In genomic region chr9:21726218-21726975, GRCm38 (mm10) we compare ENCODE assay signal across 7 mouse cellular contexts. TPM values are rescaled to one million over a fixed set of nuclear protein-coding genes. Genes with fewer than 3 reads are reported as not detected.
DNase-seq lines count a peak whose midpoint lies in the region; ATAC-seq lines count a peak whose summit lies in the region.

No protein-coding gene starts in this region.

- DNase-seq in lung, postnatal 36 days, result peak; percentile 42
- no peak for DNase-seq in lung, postnatal 25 days (ENCODE audit: low spot score)
- no peak for DNase-seq in frontal cortex, postnatal 36 days (ENCODE audit: low spot score in 2 of 2)

- no peak overlapping the region for H3K9ac ChIP-seq in forebrain, embryonic 12.5 days
- H3K9ac ChIP-seq in limb, embryonic 13.5 days, result no peak overlapping the region
- H3K9ac ChIP-seq in stomach, embryonic 14.5 days (replicated peaks; ENCODE audit: low read depth, low read length), result peak overlapping the region; percentile 25; the same call in 1 of the 2 replicates
- H3K9ac ChIP-seq in kidney, embryonic 14.5 days (ENCODE audit: low read depth, low read length), result no peak overlapping the region

- H3K27me3 ChIP-seq in forebrain, embryonic 12.5 days, result no peaks in the 10 kb centered on the region
- H3K27me3 ChIP-seq in limb, embryonic 13.5 days, result no peaks in the 10 kb centered on the region
- H3K27me3 ChIP-seq in stomach, embryonic 14.5 days (ENCODE audit: control insufficient read depth, insufficient read depth, low read length), result no peaks in the 10 kb centered on the region
- H3K27me3 ChIP-seq in kidney, embryonic 14.5 days (ENCODE audit: control insufficient read depth, insufficient read depth, low read length), result no peaks in the 10 kb centered on the region

- H3K4me3 ChIP-seq in forebrain, embryonic 12.5 days (replicated peaks), result no peak overlapping the region
- 0 out of 2 replicates have a peak overlapping the region, but pooled peaks have one; percentile 7 for H3K4me3 ChIP-seq in limb, embryonic 13.5 days
- H3K4me3 ChIP-seq in stomach, embryonic 14.5 days (ENCODE audit: low read depth, low read length), result peak overlapping the region; percentile 61; the same call in 1 of the 2 replicates
- H3K4me3 ChIP-seq in kidney, embryonic 14.5 days (ENCODE audit: low read length), result no peak overlapping the region

- peak overlapping the region; percentile 27; the same call in 1 of the 2 replicates for H3K27ac ChIP-seq in forebrain, embryonic 12.5 days
- no peak overlapping the region for H3K27ac ChIP-seq in limb, embryonic 13.5 days
- no peak overlapping the region; the same call in 1 of the 2 replicates for H3K27ac ChIP-seq in stomach, embryonic 14.5 days (ENCODE audit: low read length)
- no peak overlapping the region for H3K27ac ChIP-seq in kidney, embryonic 14.5 days (ENCODE audit: low read depth, low read length)

- 90% methylated on average over 14 of the region's 14 CpGs for WGBS in forebrain, embryonic 12.5 days
- 83% methylated on average over 14 of the region's 14 CpGs for WGBS in limb, embryonic 13.5 days
- 61% methylated on average over 14 of the region's 14 CpGs for WGBS in stomach, embryonic 14.5 days
- WGBS in kidney, embryonic 14.5 days, result 70% methylated on average over 14 of the region's 14 CpGs

- H3K4me2 ChIP-seq in forebrain, embryonic 12.5 days, result peak overlapping the region; percentile 38
- peak overlapping the region; percentile 34; the same call in 1 of the 2 replicates for H3K4me2 ChIP-seq in limb, embryonic 13.5 days (replicated peaks)
- H3K4me2 ChIP-seq in stomach, embryonic 14.5 days (replicated peaks; ENCODE audit: low read depth, low read length), result peak overlapping the region; percentile 88
- H3K4me2 ChIP-seq in kidney, embryonic 14.5 days (replicated peaks; ENCODE audit: low read depth, low read length), result no peak overlapping the region

- H3K9me3 ChIP-seq in forebrain, embryonic 12.5 days, result no peaks in the 10 kb centered on the region
- H3K9me3 ChIP-seq in limb, embryonic 13.5 days, result no peaks in the 10 kb centered on the region
- no peaks in the 10 kb centered on the region for H3K9me3 ChIP-seq in stomach, embryonic 14.5 days (ENCODE audit: control insufficient read depth, low read depth, low read length)
- H3K9me3 ChIP-seq in kidney, embryonic 14.5 days (ENCODE audit: control insufficient read depth, low read length), result no peaks in the 10 kb centered on the region

- H3K4me1 ChIP-seq in forebrain, embryonic 12.5 days, result peaks cover 29% of the 10 kb centered on the region
- peaks cover 20% of the 10 kb centered on the region for H3K4me1 ChIP-seq in limb, embryonic 13.5 days
- H3K4me1 ChIP-seq in stomach, embryonic 14.5 days (ENCODE audit: control insufficient read depth, insufficient read depth, low read length), result peaks cover 20% of the 10 kb centered on the region
- H3K4me1 ChIP-seq in kidney, embryonic 14.5 days (ENCODE audit: control insufficient read depth, insufficient read depth, low read length), result peaks cover 8% of the 10 kb centered on the region; the same call in 1 of the 2 replicates

- peaks cover 52% of the 10 kb centered on the region for H3K36me3 ChIP-seq in forebrain, embryonic 12.5 days (replicated peaks)
- H3K36me3 ChIP-seq in limb, embryonic 13.5 days, result peaks cover 40% of the 10 kb centered on the region
- H3K36me3 ChIP-seq in stomach, embryonic 14.5 days (ENCODE audit: control insufficient read depth, insufficient read depth, low read length), result peaks cover 9% of the 10 kb centered on the region
- no peaks in the 10 kb centered on the region; the same call in 1 of the 2 replicates for H3K36me3 ChIP-seq in kidney, embryonic 14.5 days (ENCODE audit: control insufficient read depth, insufficient read depth, low read length)

- ATAC-seq in forebrain, embryonic 12.5 days (ENCODE audit: low FRiP score), result no peak
- ATAC-seq in limb, embryonic 13.5 days (ENCODE audit: low FRiP score, low read depth), result no peak
- ATAC-seq in stomach, embryonic 14.5 days (ENCODE audit: insufficient number of reproducible peaks, insufficient read depth, low FRiP score, low read depth), result no peak
- ATAC-seq in kidney, embryonic 14.5 days (ENCODE audit: low FRiP score, low TSS enrichment), result no peak

RNA-seq across cellular contexts. Expression of gene Ldlr, which starts 3.1 kb away (rescaled TPM):
- polyA plus RNA-seq in forebrain, embryonic 12.5 days (2016; fragmentation: Nextera tagmentation; extraction: Ambion mirVana), result 34.1 and 40.3 TPM in 2 replicates
- polyA plus RNA-seq in limb, embryonic 13.5 days (2015; fragmentation: Nextera tagmentation; extraction: Ambion mirVana), result 30.8 and 31.2 TPM in 2 replicates
- polyA plus RNA-seq in stomach, embryonic 14.5 days (2014; fragmentation: Nextera tagmentation; extraction: Ambion mirVana), result 23.8 and 26.9 TPM in 2 replicates
- polyA plus RNA-seq in kidney, embryonic 14.5 days (2014; fragmentation: Nextera tagmentation; extraction: Ambion mirVana), result 13.2 and 15.8 TPM in 2 replicates

RNA-seq across cellular contexts. Expression of gene Spc24, which starts 33.7 kb away (rescaled TPM):
- 112 and 118 TPM in 2 replicates for polyA plus RNA-seq in forebrain, embryonic 12.5 days (2016; fragmentation: Nextera tagmentation; extraction: Ambion mirVana)
- polyA plus RNA-seq in limb, embryonic 13.5 days (2015; fragmentation: Nextera tagmentation; extraction: Ambion mirVana), result 109 and 117 TPM in 2 replicates
- polyA plus RNA-seq in stomach, embryonic 14.5 days (2014; fragmentation: Nextera tagmentation; extraction: Ambion mirVana), result 111 and 120 TPM in 2 replicates
- 139 and 150 TPM in 2 replicates for polyA plus RNA-seq in kidney, embryonic 14.5 days (2014; fragmentation: Nextera tagmentation; extraction: Ambion mirVana)

Comparison
In these comparisons a context has a peak if more than half of its experiments do, and no peak if none do; other contexts are left out.
1. H3K4me3 ChIP-seq: peak in limb, embryonic 13.5 days (single experiment) and stomach, embryonic 14.5 days (single experiment); none in forebrain, embryonic 12.5 days (single experiment) and kidney, embryonic 14.5 days (single experiment).